Mouse (Mus musculus): ENCODE data around the gene Plch2. TPM values are rescaled to one million over a fixed set of nuclear protein-coding genes. Genes with fewer than 3 reads are reported as not detected.
"Not testable (repeated sequence)": the region's sequence is repeated elsewhere in the genome, so short reads cannot be mapped to it uniquely, and the experiment has no call there.

The Plch2 gene
- total RNA-seq, 2 experiments from 2014 or later, result 0.38 TPM; not detected in 1

DNA sequence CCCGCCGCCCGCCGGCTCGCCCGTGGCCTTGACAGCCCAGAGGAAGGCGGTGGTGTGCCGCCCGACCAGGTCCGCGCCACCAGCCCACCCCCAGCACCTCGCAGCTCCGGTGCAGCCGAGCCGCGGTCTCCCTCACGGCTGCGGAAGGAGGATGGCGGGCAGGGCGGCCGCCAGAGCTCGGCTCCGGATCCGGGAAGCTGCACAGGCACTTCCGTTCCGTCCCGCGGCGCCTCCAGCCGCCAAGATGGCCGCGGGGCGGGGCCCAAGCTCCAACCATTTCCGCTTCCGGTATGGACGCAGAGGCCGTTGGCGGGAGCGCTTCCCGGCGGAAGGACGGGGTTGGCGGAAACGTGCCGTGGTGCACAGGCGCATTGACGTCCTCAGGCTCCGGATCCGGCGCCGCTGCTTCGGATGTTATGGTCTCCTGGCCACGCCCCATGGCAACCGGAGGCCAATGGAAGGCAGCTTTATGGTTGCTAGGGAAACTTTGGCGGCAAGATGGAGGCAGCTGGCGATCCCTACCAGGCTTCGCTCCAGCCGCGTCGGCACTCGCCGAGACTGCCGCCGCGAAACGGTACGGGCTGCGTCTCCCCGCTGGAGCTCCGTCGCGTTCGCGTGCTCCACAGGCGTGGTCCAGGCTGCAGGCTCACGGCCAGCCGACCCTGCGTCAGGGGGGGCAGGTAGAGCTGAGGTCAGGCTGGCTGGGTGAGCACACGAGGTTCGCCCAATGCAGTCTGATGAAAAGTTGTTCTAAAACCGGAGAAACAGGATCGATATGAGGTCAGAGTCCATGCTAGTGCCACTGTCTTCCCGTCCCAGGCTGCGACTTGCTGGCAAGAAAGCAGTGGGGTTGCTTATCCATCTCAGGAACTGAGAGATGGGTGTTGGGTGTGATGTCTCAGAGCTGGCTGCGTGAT lies 29.8 kb upstream of the Plch2 start, which contains the start of the genes Rer1 and Morn1:
Gene Rer1 (minus strand): TSS at position 275 of the 917 bp plus-strand sequence.
Gene Morn1 (plus strand): TSS at position 470 of the 917 bp plus-strand sequence.
- intact Hi-C loops (cut with DNase I), result no loop called here
- peak within 1 kb of the TSS; percentile 95 for H3K27ac ChIP-seq
- peak within 1 kb of the TSS; percentile 93 for H3K4me3 ChIP-seq
- DNase-seq, result peak; percentile 100
- no peak for TF ChIP-seq CTCF (IDR thresholded peaks at IDR 0.05)

DNA sequence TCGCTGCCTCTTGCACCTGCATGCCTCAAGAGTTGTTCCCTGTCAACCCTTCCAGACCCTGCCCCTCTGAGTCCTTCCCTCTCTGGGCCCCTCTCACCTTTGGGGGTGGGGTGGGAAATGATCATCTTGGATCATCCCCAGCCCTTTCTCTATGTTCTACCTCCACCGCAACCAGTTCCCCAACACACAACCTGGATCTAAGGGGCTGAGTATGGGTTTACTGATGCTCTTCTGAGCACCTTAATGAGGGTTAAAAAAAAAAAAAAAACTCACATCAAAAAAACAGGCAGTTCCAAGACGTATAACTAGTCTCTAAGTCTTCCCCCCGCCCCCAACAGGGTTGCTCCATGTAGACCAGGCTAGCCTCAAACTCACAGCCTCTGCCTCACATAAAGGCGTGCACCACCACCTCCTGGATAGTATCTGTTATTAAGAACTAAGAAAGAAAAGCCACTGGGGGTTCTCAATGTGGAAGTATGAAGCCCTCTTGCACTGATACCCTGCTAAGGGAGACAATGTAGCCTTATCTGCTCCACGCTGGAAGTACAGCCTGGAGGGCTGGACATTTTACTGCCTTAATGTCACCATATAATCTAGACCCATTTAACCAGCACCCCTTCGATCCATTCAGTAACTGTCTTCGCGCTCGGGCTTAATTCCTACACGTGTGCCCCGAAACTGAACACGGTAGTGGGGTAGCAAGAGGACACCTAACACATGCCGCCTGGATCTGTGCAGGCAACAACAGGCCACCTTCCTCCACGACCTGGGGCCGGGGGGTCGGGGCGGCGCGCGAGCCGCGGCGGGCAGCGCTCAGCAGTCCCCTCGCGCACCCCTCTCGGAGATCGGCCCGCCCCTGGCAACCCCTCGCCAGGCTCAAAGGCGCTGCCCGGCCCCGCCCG lies 28.9 kb upstream of the Plch2 start:
- H3K27ac ChIP-seq, result peak overlapping the region; percentile 95
- DNase-seq, result no peak
- TF ChIP-seq CTCF (IDR thresholded peaks at IDR 0.05), result no peak
- H3K4me3 ChIP-seq, result peak overlapping the region; percentile 93
- intact Hi-C loops (cut with DNase I), result no loop called here

DNA sequence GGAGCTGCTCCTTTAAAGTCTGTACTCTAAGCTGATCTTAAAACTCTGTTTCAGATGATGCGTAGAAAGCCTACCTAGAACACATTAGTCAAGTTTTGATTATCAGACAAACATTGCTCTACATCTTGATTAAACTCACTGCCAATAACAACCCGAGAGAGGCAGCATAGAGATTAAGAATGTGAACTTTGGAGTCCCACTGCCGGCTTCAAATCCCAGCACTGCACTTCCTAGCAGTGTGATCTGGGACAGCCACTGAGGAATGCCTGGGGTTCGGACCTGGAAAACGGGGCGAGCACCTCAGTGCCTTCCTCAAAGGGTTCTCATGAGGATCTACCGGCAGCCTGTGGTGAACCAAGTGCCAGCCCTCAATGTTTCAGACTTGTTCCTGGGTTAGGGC lies 27.8 kb upstream of the Plch2 start:
- H3K27ac ChIP-seq, result no peak overlapping the region
- no peak for DNase-seq
- no peak for TF ChIP-seq CTCF (IDR thresholded peaks at IDR 0.05)
- H3K4me3 ChIP-seq, result peak overlapping the region; percentile 93; the same call in 1 of the 2 replicates
- intact Hi-C loops (cut with DNase I), result no loop called here

DNA sequence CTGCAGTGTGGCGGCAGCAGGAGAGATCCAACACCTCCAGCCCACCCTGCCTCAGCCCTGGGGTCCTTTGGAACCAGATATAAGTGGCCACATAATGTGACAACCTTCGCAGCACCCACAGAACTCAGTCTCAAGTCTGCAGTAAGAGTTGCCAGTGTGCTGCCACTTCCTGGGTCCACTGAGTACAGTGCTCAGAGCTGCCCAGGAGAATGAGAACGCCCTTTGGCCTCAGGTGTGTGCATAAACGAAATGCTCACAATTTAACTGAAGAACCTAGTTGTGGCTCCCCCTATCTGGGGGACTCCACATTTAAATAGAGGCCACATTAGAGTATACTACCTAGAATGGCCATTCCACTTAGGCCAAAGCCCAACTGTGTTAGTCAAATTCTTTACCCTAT lies 27.0 kb upstream of the Plch2 start:
- no peak for DNase-seq
- TF ChIP-seq CTCF (IDR thresholded peaks at IDR 0.05), result no peak
- intact Hi-C loops (cut with DNase I), result no loop called here
- H3K4me3 ChIP-seq, result no peak overlapping the region
- H3K27ac ChIP-seq, result no peak overlapping the region

DNA sequence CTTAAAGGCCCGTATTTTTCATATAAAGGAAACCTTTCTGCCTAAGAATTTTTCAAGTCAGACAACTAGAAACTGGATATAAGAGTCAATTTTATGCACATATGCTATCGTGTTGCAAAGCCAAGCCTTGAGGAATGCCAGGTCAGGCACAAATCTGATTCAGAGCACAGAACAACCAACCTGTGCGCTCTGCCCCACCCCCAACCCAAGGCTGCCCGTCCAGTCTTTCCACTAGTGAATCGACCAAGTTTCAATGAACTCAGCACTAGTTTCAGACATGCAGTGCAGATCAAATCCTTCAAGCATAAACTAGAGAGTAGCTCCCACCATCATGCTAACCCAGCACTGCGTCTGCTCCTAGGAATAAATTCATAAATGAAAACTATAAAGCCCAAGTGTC lies 23.1 kb upstream of the Plch2 start:
- intact Hi-C loops (cut with DNase I), result no loop called here
- no peak for TF ChIP-seq CTCF (IDR thresholded peaks at IDR 0.05)
- Histone ChIP-seq H3K27ac (no peak overlapping the region), H3K4me3 (no peak overlapping the region)
- no peak for DNase-seq

DNA sequence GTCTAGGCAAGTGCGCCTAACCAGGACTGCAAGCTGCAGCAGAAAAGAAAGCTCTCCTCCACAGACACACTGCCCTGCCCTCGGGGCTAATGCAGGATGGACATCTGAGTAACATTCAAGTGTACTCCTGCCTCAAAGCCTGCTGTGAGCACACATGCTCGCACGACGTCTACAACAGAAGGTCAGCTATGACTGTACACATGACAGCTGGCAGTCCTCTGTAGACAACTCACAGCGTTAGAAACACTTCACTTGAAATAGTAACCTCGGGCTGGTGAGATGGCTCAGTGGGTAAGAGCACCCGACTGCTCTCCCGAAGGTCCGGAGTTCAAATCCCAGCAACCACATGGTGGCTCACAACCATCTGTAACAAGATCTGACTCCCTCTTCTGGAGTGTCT lies 22.2 kb upstream of the Plch2 start:
- DNase-seq; H3K4me3 ChIP-seq; H3K27ac ChIP-seq; intact Hi-C loops (cut with DNase I): not testable (repeated sequence)

DNA sequence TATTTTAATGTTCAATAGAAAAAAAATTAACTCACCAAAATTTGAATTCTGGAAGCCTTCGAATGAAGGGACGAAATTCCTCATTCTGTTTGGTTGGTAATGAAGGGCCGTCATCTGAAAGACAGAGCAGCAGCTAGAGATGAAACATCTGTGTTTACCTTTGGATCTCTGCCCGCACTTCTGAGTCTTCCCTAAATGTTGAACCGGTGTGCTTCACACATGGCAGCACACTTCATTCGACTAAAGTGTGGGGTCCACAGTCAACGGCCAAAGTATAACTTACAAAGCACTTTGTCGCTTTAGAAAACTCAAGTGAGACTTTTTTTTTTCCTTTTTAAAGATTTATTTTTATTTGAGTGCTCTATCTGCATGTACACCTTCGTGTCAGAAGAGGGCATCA lies 20.1 kb upstream of the Plch2 start:
- TF ChIP-seq CTCF (IDR thresholded peaks at IDR 0.05), result no peak

DNA sequence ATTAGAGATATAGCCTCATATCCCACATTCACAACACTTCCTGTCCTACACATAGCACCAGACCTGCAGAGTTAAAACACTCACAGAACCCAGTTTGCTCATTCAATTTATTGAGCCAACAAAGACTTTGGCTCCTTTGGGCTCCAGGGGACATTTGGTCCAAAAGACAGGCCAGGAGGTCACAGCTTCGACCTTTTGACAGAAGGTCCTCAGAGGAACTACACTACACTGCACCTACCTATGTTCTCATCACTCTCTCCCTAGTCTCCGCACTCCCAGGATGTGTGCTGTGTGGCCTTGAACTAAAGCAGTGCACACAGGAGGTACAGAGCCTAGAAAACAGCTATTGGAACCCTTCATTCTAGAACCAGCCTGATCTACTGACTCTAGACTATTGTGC lies 19.2 kb upstream of the Plch2 start:
- no peak overlapping the region for H3K27ac ChIP-seq
- no peak for TF ChIP-seq CTCF (IDR thresholded peaks at IDR 0.05)
- intact Hi-C loops (cut with DNase I), result no loop called here
- no peak for DNase-seq
- no peak overlapping the region for H3K4me3 ChIP-seq

More for the DNA sequence above, 20.1 kb upstream of the Plch2 start:
- Histone ChIP-seq H3K4me3 (no peak overlapping the region), H3K27ac (no peak overlapping the region)
- intact Hi-C loops (cut with DNase I), result no loop called here
- no peak for DNase-seq

DNA sequence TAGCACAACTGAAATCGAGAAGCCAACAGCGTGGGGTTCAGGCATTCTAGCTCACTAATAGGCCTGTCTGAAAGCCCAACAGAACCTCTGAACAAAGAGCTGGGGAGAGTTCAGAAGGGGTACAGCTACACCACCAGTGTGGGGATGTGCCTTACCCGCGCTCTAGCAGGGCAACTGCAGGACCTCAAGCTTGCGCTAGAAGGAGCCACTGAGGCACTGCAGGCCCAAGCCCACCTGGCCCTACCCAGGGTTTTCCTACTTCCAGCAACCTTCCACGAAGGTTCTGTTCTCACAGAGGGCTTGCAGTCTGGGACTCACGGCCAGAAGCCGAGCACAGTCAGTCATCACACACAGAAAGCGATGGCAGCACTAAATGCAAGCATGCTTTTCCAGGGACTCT lies 18.6 kb upstream of the Plch2 start:
- no peak overlapping the region for H3K27ac ChIP-seq
- TF ChIP-seq CTCF (IDR thresholded peaks at IDR 0.05), result no peak
- intact Hi-C loops (cut with DNase I), result no loop called here
- no peak for DNase-seq
- H3K4me3 ChIP-seq, result no peak overlapping the region

DNA sequence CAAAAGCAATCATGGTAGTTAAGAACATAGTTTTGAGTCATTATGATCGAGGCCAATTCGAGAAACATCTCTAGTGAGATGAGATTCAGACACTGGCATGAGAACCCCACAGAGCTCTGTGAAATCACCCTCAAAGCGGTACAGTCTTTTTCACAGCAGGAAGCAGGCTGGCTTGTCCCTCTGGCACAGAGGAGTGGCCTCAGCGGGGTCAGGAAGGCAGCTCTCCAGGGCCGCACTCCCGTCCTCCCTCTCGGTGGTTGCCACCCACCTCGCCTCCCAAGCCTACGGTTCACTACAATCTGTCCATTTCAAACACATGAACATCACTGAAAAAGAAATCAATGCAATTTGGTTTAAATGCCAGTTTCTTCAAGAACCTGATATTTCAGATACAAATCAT lies 17.8 kb upstream of the Plch2 start:
- TF ChIP-seq CTCF (IDR thresholded peaks at IDR 0.05), result no peak
- intact Hi-C loops (cut with DNase I), result no loop called here

DNA sequence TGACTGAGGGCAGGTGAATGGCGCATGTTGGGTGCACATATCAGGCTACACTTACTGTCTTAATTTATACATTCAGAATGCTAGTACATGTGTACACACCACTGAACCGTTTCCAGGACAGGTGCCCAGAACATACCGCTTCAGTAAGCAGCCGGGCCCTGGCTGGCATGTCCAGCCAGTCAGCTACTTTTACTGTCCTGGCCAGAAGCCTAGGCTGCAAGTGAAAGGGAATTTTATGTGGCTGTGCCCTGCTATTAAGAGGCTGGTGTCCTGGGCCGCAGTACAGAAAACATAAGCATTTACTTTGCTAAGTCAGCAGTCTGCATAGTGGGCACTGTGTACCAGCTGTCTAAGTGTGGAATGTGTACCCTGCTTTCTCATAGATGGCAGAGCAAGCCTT lies 14.3 kb upstream of the Plch2 start:
- no peak overlapping the region for H3K4me3 ChIP-seq
- peak; percentile 81 for DNase-seq
- intact Hi-C loops (cut with DNase I), result no loop called here
- peak overlapping the region; percentile 81 for H3K27ac ChIP-seq
- TF ChIP-seq CTCF (IDR thresholded peaks at IDR 0.05), result no peak

More for the DNA sequence above, 17.8 kb upstream of the Plch2 start:
- Histone ChIP-seq H3K27ac (no peak overlapping the region), H3K4me3 (no peak overlapping the region)
- no peak for DNase-seq

DNA sequence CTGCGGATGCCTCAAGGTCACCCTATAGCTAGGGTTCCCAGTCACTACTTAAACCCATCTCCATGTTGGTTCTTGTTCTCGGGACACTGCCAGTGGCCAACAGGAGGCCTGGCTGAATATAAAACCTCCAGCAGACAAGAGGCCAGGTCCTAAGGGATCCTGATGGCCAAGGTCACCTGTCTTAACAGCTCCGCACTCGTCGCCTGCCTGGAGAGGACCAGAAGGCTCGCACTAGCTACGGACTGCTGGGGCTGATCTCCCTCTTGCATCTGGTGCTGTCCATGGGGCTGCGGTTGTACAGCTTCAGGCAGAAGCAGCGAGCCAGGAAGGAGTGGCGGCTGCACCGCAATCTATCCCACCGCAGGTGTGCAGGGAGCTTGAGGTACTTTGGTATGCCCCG lies 13.6 kb upstream of the Plch2 start:
- Histone ChIP-seq H3K4me3 (no peak overlapping the region), H3K27ac (peak overlapping the region; percentile 81)
- no peak for TF ChIP-seq CTCF (IDR thresholded peaks at IDR 0.05)
- no peak for DNase-seq
- intact Hi-C loops (cut with DNase I), result no loop called here

DNA sequence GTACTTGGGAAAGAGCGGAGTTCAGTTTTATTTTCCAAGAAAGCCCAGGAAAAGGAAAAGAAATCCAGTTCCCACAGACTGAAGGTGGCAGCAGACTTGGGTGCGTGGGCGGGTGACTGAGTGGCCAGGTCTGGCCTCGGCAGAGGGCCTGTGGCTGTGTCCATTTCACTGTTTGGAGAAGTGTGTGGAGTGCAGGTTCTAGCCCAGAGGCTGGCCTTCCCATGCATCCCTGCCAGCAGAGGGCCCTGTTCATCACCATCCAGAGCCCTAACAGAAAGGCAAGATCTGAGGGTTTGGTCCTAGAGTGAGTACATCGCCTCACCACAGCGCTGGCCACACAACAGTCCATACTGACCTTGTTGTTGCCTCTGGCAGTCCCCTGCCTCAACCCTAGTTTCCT lies 12.6 kb upstream of the Plch2 start:
- H3K27ac ChIP-seq, result peak overlapping the region; percentile 28; the same call in 1 of the 2 replicates
- DNase-seq, result no peak
- TF ChIP-seq CTCF (IDR thresholded peaks at IDR 0.05), result peak; percentile 33; the same call in 1 of the 2 replicates
- no peak overlapping the region for H3K4me3 ChIP-seq
- intact Hi-C loops (cut with DNase I), result loop anchor here (5.0 to 10.0 kb wide), 2 partner anchors 107 to 234 kb away; partner anchors contain the start of genes Hes5, Pank4 and Ttc34
